Mouse (Mus musculus) embryonic facial prominence, embryonic 11.5 days (tissue): ENCODE results near the gene Pdlim1. TPM values are rescaled to one million over a fixed set of nuclear protein-coding genes. Genes with fewer than 3 reads are reported as not detected.
"Not testable (repeated sequence)": the region's sequence is repeated elsewhere in the genome, so short reads cannot be mapped to it uniquely, and the experiment has no call there.

ENCODE experiments used
- ATAC-seq: fragments of 200-750 bp; cut with Nextera tagmentation; replicated peaks from 2 replicates; pipeline ENCODE4 v1.8.0; 2017; ENCODE audit warnings: low read depth; ENCODE audit not compliant: insufficient number of reproducible peaks, low FRiP score, low TSS enrichment
- DNase-seq: peaks from one replicate; pipeline ENCODE4 v3.0.0-alpha.2; 2015; ENCODE audit warnings: low spot score
- H3K27ac ChIP-seq: fragments of 300-500 bp; sonication (generic); replicated peaks from 2 replicates; pipeline ENCODE4 v1.5.1; 2014; ENCODE audit warnings: mild to moderate bottlenecking, low read depth, low read length, control low read depth
- H3K27me3 ChIP-seq: fragments of 300-500 bp; sonication (generic); 2 replicates; pipeline ENCODE4 v1.6.1; 2014; ENCODE audit warnings: mild to moderate bottlenecking, low read length, moderate library complexity, mixed read lengths; ENCODE audit not compliant: control insufficient read depth, insufficient read depth
- H3K36me3 ChIP-seq: fragments of 300-500 bp; sonication (generic); replicated peaks from 2 replicates; pipeline ENCODE4 v1.6.1; 2014; ENCODE audit warnings: low read depth, mild to moderate bottlenecking, low read length, moderate library complexity, mixed read lengths; ENCODE audit not compliant: control insufficient read depth, insufficient read depth
- H3K4me1 ChIP-seq: fragments of 300-500 bp; sonication (generic); 2 replicates; pipeline ENCODE4 v1.6.1; 2014; ENCODE audit warnings: low read length, mixed read lengths; ENCODE audit not compliant: control insufficient read depth, insufficient read depth
- H3K4me2 ChIP-seq: fragments of 300-500 bp; sonication (generic); 2 replicates; pipeline ENCODE4 v1.6.1; 2014; ENCODE audit warnings: low read depth, mild to moderate bottlenecking, control low read depth, low read length, moderate library complexity
- H3K4me3 ChIP-seq: fragments of 300-500 bp; sonication (generic); 2 replicates; pipeline ENCODE4 v1.5.1; 2014; ENCODE audit warnings: low read depth, low read length, control low read depth
- H3K9ac ChIP-seq: fragments of 300-500 bp; sonication (generic); replicated peaks from 2 replicates; pipeline ENCODE4 v1.6.1; 2014; ENCODE audit warnings: mild to moderate bottlenecking, control low read depth, low read length
- H3K9me3 ChIP-seq: fragments of 300-500 bp; sonication (generic); replicated peaks from 2 replicates; pipeline ENCODE4 v1.6.1; 2016; ENCODE audit warnings: mild to moderate bottlenecking, low read length, inconsistent platforms, mixed read lengths; ENCODE audit not compliant: control insufficient read depth
- WGBS: fragments of 180-500 bp; shearing (Covaris S2); extraction: QIAGEN DNeasy Blood & Tissue Kit; methylation state at CpG from one replicate; pipeline ENCODE4 v1.1.7; 2014; 5-methylcytosine and 5-hydroxymethylcytosine counted together
- polyA plus RNA-seq: library from polyadenylated mRNA; unstranded; fragments of >200 nt; fragmentation: Nextera tagmentation; extraction: Ambion mirVana; gene quantifications from 2 replicates; pipeline ENCODE4 v1.2.1, GENCODE M21; 2014

The Pdlim1 gene
- polyA plus RNA-seq, 1 experiment from 2014 or later, result 121 TPM

- not testable (repeated sequence) for DNase-seq, H3K9ac ChIP-seq, H3K36me3 ChIP-seq, H3K4me1 ChIP-seq, H3K27me3 ChIP-seq, H3K4me2 ChIP-seq, H3K27ac ChIP-seq, ATAC-seq, H3K9me3 ChIP-seq, H3K4me3 ChIP-seq
- WGBS, result 63% methylated on average over 4 of the region's 4 CpGs
Observed at GRCm38 (mm10) chr19:40202947-40203346, 68.7 kb downstream of the Pdlim1 start.

DNA sequence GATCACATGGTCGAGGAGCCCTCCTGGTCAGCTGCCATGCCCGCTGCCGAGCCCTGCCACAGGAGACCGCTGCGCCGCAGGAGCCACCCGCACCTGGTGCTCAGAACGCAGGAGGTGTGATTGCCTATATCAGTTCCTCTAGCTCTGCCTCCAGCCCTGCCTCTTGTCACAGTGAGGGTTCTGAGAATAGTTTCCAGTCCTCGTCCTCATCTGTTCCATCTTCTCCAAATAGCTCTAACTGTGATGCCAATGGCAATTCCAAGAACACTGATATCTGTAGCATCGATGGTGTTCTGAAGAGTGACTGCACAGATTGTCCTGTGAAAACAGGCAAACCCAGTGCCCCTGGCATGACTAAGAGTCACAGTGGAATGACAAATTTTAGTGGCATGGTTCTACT lies 81.0 kb downstream of the Pdlim1 start:
- no peak overlapping the region for H3K4me3 ChIP-seq
- H3K27me3 ChIP-seq, result no peaks in the 10 kb centered on the region
- H3K4me2 ChIP-seq, result no peak overlapping the region
- no peak overlapping the region for H3K27ac ChIP-seq
- no peaks in the 10 kb centered on the region for H3K9me3 ChIP-seq
- no peak for DNase-seq
- no peak for ATAC-seq
- no peaks in the 10 kb centered on the region for H3K36me3 ChIP-seq
- no peaks in the 10 kb centered on the region for H3K4me1 ChIP-seq
- H3K9ac ChIP-seq, result no peak overlapping the region
- 93% methylated on average over 10 of the region's 10 CpGs for WGBS

DNA sequence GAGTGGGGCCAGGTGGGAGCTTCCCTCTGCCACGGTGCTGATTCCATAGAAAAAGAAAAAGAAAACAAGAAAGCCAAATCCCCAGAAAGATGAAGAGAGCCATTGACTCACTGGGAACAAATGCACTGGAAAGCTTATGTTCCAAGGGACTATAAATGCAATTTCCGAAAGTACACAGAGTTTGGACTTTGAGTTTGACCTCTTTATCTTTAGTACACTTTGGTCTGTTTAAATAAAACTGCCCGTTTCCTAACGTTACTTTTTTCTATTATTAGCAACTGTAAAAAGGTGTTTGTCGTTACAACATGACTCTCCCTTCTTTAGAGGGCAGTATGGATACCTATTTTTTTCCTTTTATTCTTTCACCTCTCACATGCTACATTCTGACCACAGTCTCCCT lies 84.5 kb downstream of the Pdlim1 start, which contains the start of gene Cyp2c70:
Gene Cyp2c70 (minus strand): TSS at position 174 of the 400 bp plus-strand sequence.
- ATAC-seq, result no peak

GRCm38 (mm10) chr19:40183600-40183999 lies 88.0 kb downstream of the Pdlim1 start:
- Histone ChIP-seq H3K27me3 (no peaks in the 10 kb centered on the region), H3K4me1 (no peaks in the 10 kb centered on the region), H3K9ac (no peak overlapping the region), H3K27ac (no peak overlapping the region), H3K9me3 (no peaks in the 10 kb centered on the region), H3K36me3 (no peaks in the 10 kb centered on the region), H3K4me3 (no peak overlapping the region), H3K4me2 (no peak overlapping the region)
- ATAC-seq (no peak), DNase-seq (no peak)
- 96% methylated on average over 5 of the region's 5 CpGs for WGBS

More for the DNA sequence above, 84.5 kb downstream of the Pdlim1 start, which contains the start of gene Cyp2c70:
- no peak within 1 kb of the TSS for H3K27ac ChIP-seq
- no peak within 1 kb of the TSS for H3K4me3 ChIP-seq
- no peaks in the 10 kb centered on the region for H3K4me1 ChIP-seq
- no peaks in the 10 kb centered on the region for H3K27me3 ChIP-seq
- no peak within 1 kb of the TSS for H3K4me2 ChIP-seq
- no peak for DNase-seq
- H3K36me3 ChIP-seq, result no peaks in the 10 kb centered on the region
- H3K9ac ChIP-seq, result no peak within 1 kb of the TSS
- WGBS, result 79% methylated on average over 5 of the region's 5 CpGs
- no peaks in the 10 kb centered on the region for H3K9me3 ChIP-seq

DNA sequence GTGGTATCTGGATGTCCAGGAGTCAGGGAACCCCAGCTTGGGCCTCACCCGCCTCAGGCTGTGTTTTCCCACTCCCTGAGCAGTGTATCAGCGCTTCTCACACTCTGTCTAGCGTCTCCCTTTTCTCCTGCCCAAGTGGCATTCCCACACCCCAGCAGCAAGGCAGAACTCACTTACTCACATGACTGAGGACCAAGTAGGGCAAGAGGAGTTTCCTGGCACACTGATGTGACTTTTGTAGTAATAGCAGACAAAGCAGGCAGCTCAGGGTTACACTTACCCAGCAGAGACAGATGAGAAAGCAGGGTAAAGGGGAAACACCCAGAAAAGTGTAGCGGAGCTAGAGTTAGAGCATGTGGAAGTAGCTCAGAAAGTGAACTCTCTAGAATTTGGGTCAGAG lies 93.3 kb downstream of the Pdlim1 start:
- Histone ChIP-seq H3K9ac (no peak overlapping the region), H3K9me3 (no peaks in the 10 kb centered on the region), H3K27me3 (no peaks in the 10 kb centered on the region), H3K4me2 (no peak overlapping the region), H3K4me1 (no peaks in the 10 kb centered on the region), H3K4me3 (no peak overlapping the region), H3K36me3 (no peaks in the 10 kb centered on the region), H3K27ac (no peak overlapping the region)
- 80% methylated on average over 4 of the region's 4 CpGs for WGBS
- DNase-seq (no peak), ATAC-seq (no peak)

Other genes starting within 250 kb of the Pdlim1 start
- gene Cyp2c54, start 198.0 kb downstream of the Pdlim1 start, polyA plus RNA-seq, result not detected in 2 replicates
- not detected in 2 replicates for gene Cyp2c50, start 182.2 kb downstream of the Pdlim1 start, polyA plus RNA-seq
- not detected in 2 replicates for gene Cyp2c70, start 84.5 kb downstream of the Pdlim1 start, polyA plus RNA-seq
- gene Sorbs1, start 241.9 kb upstream of the Pdlim1 start, polyA plus RNA-seq, result 35.7 and 39.3 TPM in 2 replicates